Mouse (Mus musculus): ENCODE data around the gene Micall2. TPM values are rescaled to one million over a fixed set of nuclear protein-coding genes. Genes with fewer than 3 reads are reported as not detected.

Micall2 gene
- total and polyA plus RNA-seq, 3 experiments: 5.4 to 17.6 TPM; not detected in 1

GRCm38 (mm10) chr5:139764296-139764695 lies 28.2 kb upstream of the Micall2 start:
- no peaks in the 10 kb centered on the region for H3K79me2 ChIP-seq (ENCODE audit: control insufficient read depth, insufficient read depth, low read length, poor library complexity)
- H3K9me3 ChIP-seq (replicated peaks; ENCODE audit: insufficient read depth, low read length): no peaks in the 10 kb centered on the region
- DNase-seq (ENCODE audit: low read depth, low spot score): peak; percentile 62
- H3K4me3 ChIP-seq (ENCODE audit: control insufficient read depth in 1 of 2, insufficient read depth in 1 of 2, low read depth in 2 of 2, low read length in 2 of 2): no peak overlapping the region
- no peak overlapping the region for H3K27ac ChIP-seq (ENCODE audit: control insufficient read depth, low read depth, low read length)
- no peak overlapping the region for H3K9ac ChIP-seq (ENCODE audit: control insufficient read depth, low read depth, low read length, poor library complexity, severe bottlenecking)
- H3K36me3 ChIP-seq (ENCODE audit: control insufficient read depth in 1 of 2, insufficient read depth in 2 of 2, low read length in 2 of 2): no peaks in the 10 kb centered on the region; a peak in 1 of 4 replicates
- TF ChIP-seq KAT2A (conservative IDR thresholded peaks at IDR 0.05; ENCODE audit: low read depth, low read length) (no peak), CTCF (IDR thresholded peaks at IDR 0.05 in 2 of 3, conservative IDR thresholded peaks at IDR 0.05 in 1 of 3; ENCODE audit: control insufficient read depth in 1 of 3, insufficient read depth in 1 of 3, low read depth in 2 of 3, low read length in 3 of 3, poor library complexity in 1 of 3, severe bottlenecking in 1 of 3) (peak; percentile 74 to 96 (median 75)), CHD2 (IDR thresholded peaks at IDR 0.05; ENCODE audit: low read length) (no peak), RAD21 (IDR thresholded peaks at IDR 0.05; ENCODE audit: low read depth, low read length) (peak; percentile 19), CHD1 (IDR thresholded peaks at IDR 0.05; ENCODE audit: low read depth, low read length) (no peak), ELF1 (IDR thresholded peaks at IDR 0.05; ENCODE audit: low read depth, low read length) (no peak), SMC3 (IDR thresholded peaks at IDR 0.05; ENCODE audit: low read depth, low read length) (peak; percentile 46), POLR2AphosphoS2 (IDR thresholded peaks at IDR 0.05; ENCODE audit: low read length) (no peak)
- no peaks in the 10 kb centered on the region for H3K27me3 ChIP-seq (ENCODE audit: control insufficient read depth in 1 of 2, insufficient read depth in 2 of 2, low read length in 2 of 2)
- H3K4me1 ChIP-seq (ENCODE audit: control insufficient read depth in 1 of 2, insufficient read depth in 2 of 2, low read length in 2 of 2): no peaks in the 10 kb centered on the region

- DNase-seq (ENCODE audit: low read depth, low spot score): no peak
- Histone ChIP-seq H3K4me3 (ENCODE audit: control insufficient read depth in 1 of 2, insufficient read depth in 1 of 2, low read depth in 2 of 2, low read length in 2 of 2) (no peak overlapping the region), H3K27ac (ENCODE audit: control insufficient read depth, low read depth, low read length) (no peak overlapping the region), H3K27me3 (ENCODE audit: control insufficient read depth in 1 of 2, insufficient read depth in 2 of 2, low read length in 2 of 2) (no peaks in the 10 kb centered on the region), H3K4me1 (ENCODE audit: control insufficient read depth in 1 of 2, insufficient read depth in 2 of 2, low read length in 2 of 2) (no peaks in the 10 kb centered on the region), H3K9me3 (replicated peaks; ENCODE audit: insufficient read depth, low read length) (no peaks in the 10 kb centered on the region), H3K79me2 (ENCODE audit: control insufficient read depth, insufficient read depth, low read length, poor library complexity) (no peaks in the 10 kb centered on the region), H3K36me3 (ENCODE audit: control insufficient read depth in 1 of 2, insufficient read depth in 2 of 2, low read length in 2 of 2) (no peaks in the 10 kb centered on the region; a peak in 1 of 4 replicates), H3K9ac (ENCODE audit: control insufficient read depth, low read depth, low read length, poor library complexity, severe bottlenecking) (no peak overlapping the region)
- TF ChIP-seq GATA1 (IDR thresholded peaks at IDR 0.05; ENCODE audit: low read depth, low read length): no peak
- TF ChIP-seq MYB (IDR thresholded peaks at IDR 0.05; ENCODE audit: low read depth, low read length): no peak
Observed at GRCm38 (mm10) chr5:139758096-139758495, 22.0 kb upstream of the Micall2 start.

DNA sequence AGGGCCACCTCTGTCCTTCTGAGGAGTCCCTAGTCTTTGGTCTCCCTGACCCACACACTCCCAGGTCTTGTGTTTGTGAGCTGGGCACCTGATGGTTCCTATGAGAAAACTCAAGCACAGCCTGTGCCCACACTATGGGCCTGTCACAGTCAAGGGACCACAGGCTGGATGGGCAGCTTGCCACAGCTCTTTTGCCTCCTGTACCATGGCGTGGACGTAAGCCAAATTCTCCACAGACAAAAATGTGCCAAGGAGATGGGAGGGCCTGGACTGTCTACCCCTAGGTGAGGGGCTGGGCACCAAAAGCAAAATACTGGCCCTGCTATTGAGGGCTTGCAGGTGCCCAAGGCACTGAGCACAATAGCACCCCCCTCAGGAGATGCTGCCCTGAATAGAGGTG lies 20.4 kb upstream of the Micall2 start:
- H3K79me2 ChIP-seq (ENCODE audit: control insufficient read depth, insufficient read depth, low read length, poor library complexity): no peaks in the 10 kb centered on the region
- H3K9ac ChIP-seq (ENCODE audit: control insufficient read depth, low read depth, low read length, poor library complexity, severe bottlenecking): no peak overlapping the region
- no peak overlapping the region for H3K4me3 ChIP-seq (ENCODE audit: control insufficient read depth in 1 of 2, insufficient read depth in 1 of 2, low read depth in 2 of 2, low read length in 2 of 2)
- no peaks in the 10 kb centered on the region for H3K9me3 ChIP-seq (replicated peaks; ENCODE audit: insufficient read depth, low read length)
- DNase-seq (ENCODE audit: low read depth, low spot score): no peak
- no peaks in the 10 kb centered on the region; a peak in 1 of 4 replicates for H3K36me3 ChIP-seq (ENCODE audit: control insufficient read depth in 1 of 2, insufficient read depth in 2 of 2, low read length in 2 of 2)
- no peaks in the 10 kb centered on the region for H3K27me3 ChIP-seq (ENCODE audit: control insufficient read depth in 1 of 2, insufficient read depth in 2 of 2, low read length in 2 of 2)
- no peak for TF ChIP-seq HCFC1 (IDR thresholded peaks at IDR 0.05; ENCODE audit: low read depth, low read length)
- TF ChIP-seq SMC3 (IDR thresholded peaks at IDR 0.05; ENCODE audit: low read depth, low read length): no peak
- TF ChIP-seq POLR2AphosphoS5 (IDR thresholded peaks at IDR 0.05; ENCODE audit: borderline replicate concordance, low read depth, low read length): no peak
- TF ChIP-seq ZMIZ1 (IDR thresholded peaks at IDR 0.05; ENCODE audit: low read depth, low read length): no peak
- no peak for TF ChIP-seq MAX (IDR thresholded peaks at IDR 0.05; ENCODE audit: low read length)
- no peak overlapping the region for H3K27ac ChIP-seq (ENCODE audit: control insufficient read depth, low read depth, low read length)
- no peaks in the 10 kb centered on the region for H3K4me1 ChIP-seq (ENCODE audit: control insufficient read depth in 1 of 2, insufficient read depth in 2 of 2, low read length in 2 of 2)

All from MEL (cell line).